Mouse (Mus musculus): ENCODE data around the gene Nox4. TPM values are rescaled to one million over a fixed set of nuclear protein-coding genes. Genes with fewer than 3 reads are reported as not detected.
"Not testable (repeated sequence)": the region's sequence is repeated elsewhere in the genome, so short reads cannot be mapped to it uniquely, and the experiment has no call there.

The Nox4 gene
- polyA plus RNA-seq, 1 experiment, result 1.2 TPM

DNA sequence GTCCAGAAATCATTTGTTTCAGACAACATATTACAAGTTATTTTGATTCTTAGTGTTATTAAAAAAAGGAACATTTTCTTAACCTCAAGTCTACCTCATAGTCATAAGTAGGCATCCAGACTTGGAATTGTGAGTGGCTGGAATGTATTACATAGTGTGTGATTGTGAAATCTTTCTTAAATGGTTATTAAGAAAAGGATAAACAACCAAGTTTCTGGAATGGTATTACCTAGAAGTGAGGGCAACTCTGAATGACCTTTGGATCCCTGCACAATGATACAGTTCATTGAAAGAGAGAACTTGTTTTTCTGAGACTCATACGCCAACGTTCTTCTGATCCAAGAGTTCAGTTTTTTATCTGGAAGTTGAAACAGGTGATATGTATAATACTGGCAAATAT, 125.4 kb downstream of the Nox4 start:
- DNase-seq (ENCODE audit: low read depth), result no peak

DNA sequence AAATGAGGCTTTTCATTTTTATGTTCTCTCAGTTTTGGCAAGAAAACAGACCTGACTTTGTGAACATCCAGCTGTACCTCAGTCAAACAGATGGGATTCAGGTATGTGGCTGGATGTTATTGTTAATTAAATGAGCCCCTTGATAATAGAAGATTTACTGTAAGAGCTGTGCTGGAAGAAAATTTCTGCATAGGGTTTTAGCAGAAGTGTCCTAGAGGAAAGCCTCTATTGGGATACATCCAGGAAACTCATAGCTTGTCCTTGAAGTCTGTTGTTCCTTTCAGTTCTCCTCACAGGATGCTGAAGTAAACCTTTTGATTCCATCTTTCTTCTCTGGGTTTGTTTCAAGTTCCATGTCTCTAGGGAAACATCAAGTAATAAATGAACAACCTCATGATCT, 128.4 kb downstream of the Nox4 start:
- DNase-seq (ENCODE audit: low read depth), result no peak

DNA sequence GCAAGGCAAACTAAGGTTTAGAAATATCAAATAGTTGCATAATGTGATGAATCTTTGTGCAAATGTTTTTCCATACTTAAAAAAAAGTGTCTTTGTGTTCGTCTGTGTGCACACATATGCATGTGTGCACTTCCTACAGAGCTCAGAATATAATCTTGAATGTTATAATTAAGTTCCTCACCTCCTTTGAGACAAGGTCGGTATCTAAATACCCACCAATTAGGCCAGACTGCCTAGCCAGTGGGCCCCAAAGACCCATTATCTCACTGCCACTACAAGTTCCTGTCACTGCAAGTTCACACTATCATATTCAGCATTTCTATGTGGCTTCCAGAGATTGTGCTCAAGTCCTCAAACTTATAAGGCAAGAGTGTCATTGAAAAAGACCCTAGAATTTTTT, 129.0 kb downstream of the Nox4 start:
- no peak for DNase-seq (ENCODE audit: low read depth)

DNA sequence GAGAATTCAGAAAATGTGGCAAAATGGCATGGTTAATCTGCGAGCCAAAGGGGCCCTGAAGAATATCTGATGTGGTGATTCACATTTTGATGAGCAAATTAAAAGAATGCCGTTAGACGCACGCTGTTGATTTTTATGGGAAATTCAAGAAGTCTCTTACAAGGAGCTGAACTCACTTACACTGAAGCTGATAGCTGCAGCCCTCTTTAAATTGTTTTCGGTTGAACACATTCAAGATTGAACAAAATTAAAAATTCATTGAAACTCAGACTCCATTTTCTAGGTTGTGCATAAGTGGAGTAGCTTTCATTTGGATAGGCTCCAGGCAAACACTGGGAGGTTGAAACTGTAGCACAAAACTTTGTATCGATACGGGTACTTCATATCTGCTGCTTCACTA, 151.1 kb downstream of the Nox4 start:
- no peak for DNase-seq (ENCODE audit: low read depth)

DNA sequence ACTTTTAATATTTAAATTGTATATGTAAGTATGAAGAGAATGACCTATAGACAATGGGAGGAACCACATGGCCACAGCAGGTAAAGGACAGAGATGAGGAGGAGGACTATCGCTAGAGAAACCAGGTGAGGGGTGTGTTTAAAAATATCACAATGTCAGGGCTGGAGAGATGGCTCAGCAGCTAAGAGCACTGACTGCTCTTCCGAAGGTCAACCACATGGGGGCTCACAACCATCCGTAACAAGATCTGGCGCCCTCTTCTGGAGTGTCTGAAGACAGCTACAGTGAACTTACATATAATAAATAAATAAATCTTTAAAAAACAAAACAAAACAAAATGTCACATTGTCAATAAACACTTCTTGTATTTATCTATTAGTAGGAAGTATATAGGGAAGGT, 165.5 kb downstream of the Nox4 start:
- not testable (repeated sequence) for DNase-seq (ENCODE audit: low read depth)

DNA sequence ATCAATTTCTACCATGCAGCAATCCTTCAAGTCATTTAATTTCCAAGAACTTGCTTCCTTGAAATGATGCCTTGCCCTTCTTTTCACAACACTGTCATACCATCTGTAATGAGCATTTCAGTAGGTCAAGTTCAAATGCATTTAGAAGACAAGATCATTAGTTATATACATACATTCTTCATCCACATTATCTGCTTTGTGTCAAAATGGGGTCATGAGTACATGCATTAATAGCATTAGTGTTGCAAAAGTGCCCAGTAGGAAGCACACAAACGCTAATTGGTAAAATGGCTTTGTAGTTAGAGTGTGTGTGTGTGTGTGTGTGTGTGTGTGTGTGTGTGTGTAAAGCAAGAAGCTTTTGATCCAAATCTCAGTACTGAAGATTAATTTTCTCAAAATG, 167.4 kb downstream of the Nox4 start:
- no peak for DNase-seq (ENCODE audit: low read depth)

Other genes with a start within 250 kb of the Nox4 start
- gene Vmn2r79, start 250.0 kb upstream of the Nox4 start, polyA plus RNA-seq (2012; rRNA removed), result not detected in 2 replicates
- not detected in 2 replicates for gene Tyr, start 247.4 kb downstream of the Nox4 start, polyA plus RNA-seq (2012; rRNA removed)